Comparison of ENCODE assay signal across 20 mouse cellular contexts in the genomic region with DNA sequence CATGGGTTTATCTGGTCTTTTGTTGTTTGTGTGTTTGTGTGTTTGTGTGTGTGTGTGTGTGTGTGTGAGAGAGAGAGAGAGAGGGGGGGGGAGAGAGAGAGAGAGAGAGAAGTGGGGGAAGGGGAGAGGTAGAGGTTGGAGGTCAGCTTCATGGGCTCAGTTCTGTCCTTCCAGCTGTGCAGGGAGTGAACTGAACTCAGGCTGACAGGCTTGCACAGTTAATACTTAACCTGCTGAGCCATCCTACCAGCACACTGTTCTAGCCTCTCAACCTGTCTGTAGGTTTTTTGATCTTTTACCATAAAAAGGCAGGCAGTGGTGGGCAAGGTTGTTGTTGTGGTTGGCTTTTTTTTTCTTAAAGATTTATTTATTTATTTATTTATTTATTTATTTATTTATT.
"Had no signal": no experiment of that assay in that cellular context is flagged by ENCODE, and none has a peak within 500 bp of the region (broad histone marks: within the 10 kb centered on the region; RNA-seq: fewer than 3 reads in every experiment).

No protein-coding gene starts in this region.

- H3K36me3 ChIP-seq: intestine, embryonic 15.5 days; limb, embryonic 12.5 days; limb, embryonic 15.5 days; lung, embryonic 15.5 days; midbrain, embryonic 10.5 days; midbrain, embryonic 13.5 days; stomach, embryonic 15.5 days had no signal

- H3K9ac ChIP-seq: intestine, embryonic 15.5 days; limb, embryonic 12.5 days; limb, embryonic 15.5 days; liver, embryonic 14.5 days; liver, postnatal 0 days; lung, embryonic 15.5 days; midbrain, embryonic 13.5 days; stomach, embryonic 15.5 days had no signal

- H3K4me1 ChIP-seq: lung, embryonic 15.5 days; megakaryocyte, embryonic 14.5 days had no signal

- ATAC-seq: hindbrain, embryonic 16.5 days; intestine, embryonic 15.5 days; liver, postnatal 0 days; midbrain, embryonic 13.5 days had no signal

- H3K9me3 ChIP-seq: intestine, embryonic 15.5 days; limb, embryonic 12.5 days; limb, embryonic 15.5 days; lung, embryonic 15.5 days; midbrain, embryonic 10.5 days; midbrain, embryonic 13.5 days; stomach, embryonic 15.5 days had no signal

- H3K4me3 ChIP-seq: intestine, embryonic 15.5 days; limb, embryonic 12.5 days; limb, embryonic 15.5 days; lung, embryonic 15.5 days; megakaryocyte, embryonic 14.5 days; midbrain, embryonic 10.5 days; midbrain, embryonic 13.5 days; stomach, embryonic 15.5 days had no signal

- DNase-seq: left cerebral cortex, postnatal 4 days; liver, postnatal 0 days; lung, postnatal 10 days; lung, postnatal 36 days; right cerebral cortex, adult 18-20 months; right cerebral cortex, postnatal 14 days; right cerebral cortex, postnatal 4 days; thymus, postnatal 36 days had no signal

- H3K27me3 ChIP-seq: intestine, embryonic 15.5 days; limb, embryonic 15.5 days; midbrain, embryonic 13.5 days; stomach, embryonic 15.5 days had no signal

- H3K4me2 ChIP-seq: intestine, embryonic 15.5 days; limb, embryonic 12.5 days; limb, embryonic 15.5 days; liver, embryonic 11.5 days; lung, embryonic 15.5 days; midbrain, embryonic 13.5 days; stomach, embryonic 15.5 days had no signal

- H3K27ac ChIP-seq: intestine, embryonic 15.5 days; kidney, postnatal 0 days; limb, embryonic 12.5 days; limb, embryonic 15.5 days; liver, embryonic 14.5 days; lung, embryonic 15.5 days; midbrain, embryonic 10.5 days; midbrain, embryonic 13.5 days; stomach, embryonic 15.5 days had no signal
